Mouse (Mus musculus): ENCODE data around the gene Sept10.

- TF ChIP-seq CTCF (IDR thresholded peaks at IDR 0.05; ENCODE audit: low read depth) (no peak), EP300 (IDR thresholded peaks at IDR 0.05; ENCODE audit: low read depth) (no peak)
Measured at GRCm38 (mm10) chr10:59179620-59180019, 42.0 kb downstream of the Sept10 start.

All from liver, embryonic 14.5 days (tissue).